Comparison of ENCODE assay signal across 12 mouse cellular contexts in the genomic region with DNA sequence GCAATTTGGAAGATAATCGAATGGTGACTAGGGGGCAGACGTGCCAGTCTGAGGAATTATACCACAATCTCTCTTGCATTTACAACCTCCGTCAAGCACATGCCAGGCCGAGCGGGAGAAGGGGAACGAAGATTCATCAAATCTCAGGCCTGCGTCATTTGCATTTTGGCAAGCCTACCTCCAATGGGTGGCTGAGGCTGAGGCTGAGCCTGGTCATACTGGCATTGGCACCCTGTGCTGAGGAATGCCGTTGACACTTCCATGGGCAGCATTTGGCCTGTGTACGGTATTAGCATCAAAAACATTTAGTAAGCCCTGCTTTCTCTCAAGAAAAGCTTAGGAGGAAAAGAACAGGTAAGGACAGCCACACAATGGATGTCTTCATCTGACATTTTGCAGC.
"Had no signal": no experiment of that assay in that cellular context is flagged by ENCODE, and none has a peak within 500 bp of the region (broad histone marks: within the 10 kb centered on the region; RNA-seq: fewer than 3 reads in every experiment).

No protein-coding gene starts in this region.

- H3K36me3 ChIP-seq: limb, embryonic 13.5 days had no signal

- DNase-seq: kidney, adult 8-10 months; kidney, postnatal 36 days; layer of hippocampus, adult 9-11 months; layer of hippocampus, postnatal 36 days; lung, adult 18-20 months; retina, postnatal 1 day; right cerebral cortex, postnatal 4 days; spleen, adult 18-20 months; thymus, adult 18-20 months; thymus, postnatal 14 days had no signal

- H3K9me3 ChIP-seq: limb, embryonic 13.5 days had no signal

- H3K4me2 ChIP-seq: limb, embryonic 13.5 days had no signal

- H3K9ac ChIP-seq: limb, embryonic 13.5 days; liver, embryonic 14.5 days had no signal

- H3K4me3 ChIP-seq: limb, embryonic 13.5 days had no signal

- H3K4me1 ChIP-seq: limb, embryonic 13.5 days had no signal

- H3K27ac ChIP-seq: limb, embryonic 13.5 days; liver, embryonic 14.5 days had no signal

- H3K27me3 ChIP-seq: limb, embryonic 13.5 days had no signal
